Mouse (Mus musculus) lung, embryonic 14.5 days (tissue): ENCODE measurements around the gene Fbxo22. TPM values are rescaled to one million over a fixed set of nuclear protein-coding genes. Genes with fewer than 3 reads are reported as not detected.
"Not testable (repeated sequence)": the region's sequence is repeated elsewhere in the genome, so short reads cannot be mapped to it uniquely, and the experiment has no call there.

Experiments
- ATAC-seq: fragments of 200-750 bp; cut with Nextera tagmentation; 2 replicates; pipeline ENCODE4 v1.8.0; 2017; ENCODE audit warnings: mild to moderate bottlenecking, moderate TSS enrichment, moderate library complexity; ENCODE audit not compliant: insufficient read depth
- DNase-seq: peaks from one replicate; pipeline ENCODE4 v3.0.0-alpha.2; 2015
- H3K27ac ChIP-seq: fragments of 300-500 bp; sonication (generic); 2 replicates; pipeline ENCODE4 v1.5.1; 2014; ENCODE audit warnings: low read depth, mild to moderate bottlenecking, moderate library complexity
- H3K27me3 ChIP-seq: fragments of 300-500 bp; sonication (generic); 2 replicates; pipeline ENCODE4 v1.6.1; 2014; ENCODE audit warnings: low read length, control low read depth; ENCODE audit not compliant: insufficient read depth
- H3K36me3 ChIP-seq: fragments of 300-500 bp; sonication (generic); 2 replicates; pipeline ENCODE4 v1.6.1; 2014; ENCODE audit warnings: control low read depth; ENCODE audit not compliant: insufficient read depth
- H3K4me1 ChIP-seq: fragments of 300-500 bp; sonication (generic); 2 replicates; pipeline ENCODE4 v1.6.1; 2014; ENCODE audit warnings: antibody characterized with exemption, control low read depth; ENCODE audit not compliant: insufficient read depth
- H3K4me2 ChIP-seq: fragments of 300-500 bp; sonication (generic); 2 replicates; pipeline ENCODE4 v1.6.1; 2014; ENCODE audit warnings: mild to moderate bottlenecking
- H3K4me3 ChIP-seq: fragments of 300-500 bp; sonication (generic); 2 replicates; pipeline ENCODE4 v1.5.1; 2014; ENCODE audit warnings: low read depth, low read length
- H3K9ac ChIP-seq: fragments of 300-500 bp; sonication (generic); 2 replicates; pipeline ENCODE4 v1.6.1; 2014
- H3K9me3 ChIP-seq: fragments of 300-500 bp; sonication (generic); 2 replicates; pipeline ENCODE4 v1.6.1; 2016; ENCODE audit warnings: low read depth, low read length, control low read depth
- CTCF ChIP-seq: IDR thresholded peaks from 2 replicates; pipeline ENCODE4 v1.5.1; 2016; ENCODE audit warnings: antibody characterized with exemption, low read depth
- WGBS: fragments of 180-500 bp; shearing (Covaris S2); extraction: QIAGEN DNeasy Blood & Tissue Kit; methylation state at CpG from one replicate; pipeline ENCODE4 v1.1.7; 2014; 5-methylcytosine and 5-hydroxymethylcytosine counted together
- polyA plus RNA-seq: library from polyadenylated mRNA; unstranded; fragments of >200 nt; fragmentation: Nextera tagmentation; extraction: Ambion mirVana; gene quantifications from 2 replicates; pipeline ENCODE4 v1.2.1, GENCODE M21; 2014

The Fbxo22 gene
- polyA plus RNA-seq, 1 experiment from 2014 or later = 65.9 TPM

- 62% methylated on average over 13 of the region's 13 CpGs for WGBS
- H3K4me3 ChIP-seq = no peak overlapping the region
- no peaks in the 10 kb centered on the region for H3K36me3 ChIP-seq
- no peak overlapping the region for H3K9ac ChIP-seq
- no peak overlapping the region for H3K27ac ChIP-seq
- no peaks in the 10 kb centered on the region for H3K9me3 ChIP-seq
- ATAC-seq (no peak), DNase-seq (no peak)
- H3K4me2 ChIP-seq = no peak overlapping the region
- no peaks in the 10 kb centered on the region for H3K4me1 ChIP-seq
- H3K27me3 ChIP-seq = no peaks in the 10 kb centered on the region
- TF ChIP-seq CTCF = no peak
These were observed 27.8 kb downstream of the Fbxo22 start for GRCm38 (mm10) chr9:55236235-55237165.

DNA sequence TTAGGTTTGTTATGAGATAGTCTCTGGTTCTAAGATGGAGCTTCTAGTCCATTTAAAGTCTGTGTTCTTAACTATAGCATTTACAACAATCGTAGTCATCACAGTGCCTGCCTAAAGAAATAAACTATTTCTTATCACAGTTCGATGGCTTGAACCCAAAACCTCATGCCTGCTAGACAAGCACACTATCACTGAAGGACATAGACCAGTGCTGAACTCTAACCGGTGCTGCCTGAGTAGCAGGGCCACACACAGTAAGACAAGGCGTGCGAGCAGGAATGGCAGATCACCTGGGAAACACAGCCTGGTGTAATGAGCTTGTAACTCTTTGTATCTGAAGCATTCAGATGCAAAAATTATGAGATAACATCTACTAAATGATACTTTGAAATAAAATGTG, 32.1 kb downstream of the Fbxo22 start:
- no peak overlapping the region for H3K4me3 ChIP-seq
- 56% methylated on average over 5 of the region's 5 CpGs for WGBS
- no peaks in the 10 kb centered on the region for H3K9me3 ChIP-seq
- no peak overlapping the region for H3K4me2 ChIP-seq
- TF ChIP-seq CTCF = no peak
- H3K27me3 ChIP-seq = no peaks in the 10 kb centered on the region
- no peak overlapping the region for H3K9ac ChIP-seq
- DNase-seq (no peak), ATAC-seq (no peak)
- H3K36me3 ChIP-seq = no peaks in the 10 kb centered on the region
- no peak overlapping the region for H3K27ac ChIP-seq
- no peaks in the 10 kb centered on the region for H3K4me1 ChIP-seq

- no peak overlapping the region for H3K27ac ChIP-seq
- ATAC-seq (no peak), DNase-seq (peak; percentile 21)
- no peaks in the 10 kb centered on the region for H3K9me3 ChIP-seq
- H3K27me3 ChIP-seq = no peaks in the 10 kb centered on the region
- no peak; the same call in 1 of the 2 replicates for TF ChIP-seq CTCF
- no peaks in the 10 kb centered on the region for H3K4me1 ChIP-seq
- peak overlapping the region; percentile 16; the same call in 1 of the 2 replicates for H3K9ac ChIP-seq
- no peaks in the 10 kb centered on the region for H3K36me3 ChIP-seq
- H3K4me2 ChIP-seq = peak overlapping the region; percentile 53
- peak overlapping the region; percentile 24 for H3K4me3 ChIP-seq
- WGBS = 36% methylated on average over 24 of the region's 24 CpGs
These were observed 33.3 kb downstream of the Fbxo22 start for GRCm38 (mm10) chr9:55241863-55242685.

DNA sequence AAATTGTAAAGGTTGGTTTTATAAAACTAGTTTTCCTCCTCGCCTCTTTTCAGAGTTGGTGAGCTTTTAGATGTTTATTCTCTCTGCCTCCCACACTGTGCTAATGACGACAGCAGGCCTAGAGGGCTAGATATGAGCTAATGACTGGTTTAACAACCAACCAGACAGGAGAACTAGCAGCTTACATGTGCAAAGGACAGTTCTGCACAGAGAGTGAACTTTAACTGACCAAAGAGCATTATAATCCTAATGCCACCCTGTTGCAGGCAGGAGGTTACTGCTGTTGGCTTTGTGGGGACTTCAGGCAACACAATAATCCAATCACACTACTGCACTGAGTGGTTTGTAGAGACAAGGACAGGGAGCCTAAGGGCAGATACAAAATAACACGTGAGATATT, 34.6 kb downstream of the Fbxo22 start:
- ATAC-seq = no peak
- H3K9ac ChIP-seq = no peak overlapping the region
- TF ChIP-seq CTCF = no peak
- DNase-seq = no peak
- no peak overlapping the region for H3K4me2 ChIP-seq
- H3K9me3 ChIP-seq = no peaks in the 10 kb centered on the region
- no peak overlapping the region for H3K27ac ChIP-seq
- no peak overlapping the region for H3K4me3 ChIP-seq
- WGBS = 61% methylated on average over 3 of the region's 3 CpGs
- no peaks in the 10 kb centered on the region for H3K4me1 ChIP-seq
- H3K27me3 ChIP-seq = no peaks in the 10 kb centered on the region
- H3K36me3 ChIP-seq = no peaks in the 10 kb centered on the region

- Histone ChIP-seq H3K27ac (no peak overlapping the region), H3K9me3 (no peaks in the 10 kb centered on the region), H3K4me3 (no peak overlapping the region), H3K4me2 (no peak overlapping the region), H3K4me1 (no peaks in the 10 kb centered on the region), H3K27me3 (no peaks in the 10 kb centered on the region), H3K9ac (no peak overlapping the region), H3K36me3 (no peaks in the 10 kb centered on the region)
- WGBS = 56% methylated on average over 3 of the region's 3 CpGs
- TF ChIP-seq CTCF = no peak
- no peak for ATAC-seq
- no peak for DNase-seq
These were observed 35.4 kb downstream of the Fbxo22 start for GRCm38 (mm10) chr9:55244079-55244478.

GRCm38 (mm10) chr9:55245057-55245750, 36.5 kb downstream of the Fbxo22 start:
- not testable (repeated sequence) for H3K27me3 ChIP-seq, H3K36me3 ChIP-seq, H3K9ac ChIP-seq, DNase-seq, H3K9me3 ChIP-seq, H3K27ac ChIP-seq, H3K4me1 ChIP-seq, ATAC-seq, H3K4me2 ChIP-seq, H3K4me3 ChIP-seq
- WGBS = 73% methylated on average over 1 of the region's 1 CpGs

- 41% methylated on average over 8 of the region's 8 CpGs for WGBS
- H3K9ac ChIP-seq = no peak overlapping the region
These were observed 37.7 kb downstream of the Fbxo22 start for GRCm38 (mm10) chr9:55246440-55246839.

More at GRCm38 (mm10) chr9:55246440-55246839, 37.7 kb downstream of the Fbxo22 start:
- H3K36me3 ChIP-seq = no peaks in the 10 kb centered on the region
- no peaks in the 10 kb centered on the region for H3K9me3 ChIP-seq
- ATAC-seq (no peak), DNase-seq (no peak)
- H3K4me1 ChIP-seq = no peaks in the 10 kb centered on the region
- H3K4me3 ChIP-seq = no peak overlapping the region
- TF ChIP-seq CTCF = no peak
- no peak overlapping the region for H3K4me2 ChIP-seq
- H3K27me3 ChIP-seq = no peaks in the 10 kb centered on the region
- H3K27ac ChIP-seq = no peak overlapping the region
